Mouse (Mus musculus) brain, embryonic 14.5 days (tissue): ENCODE measurements around the gene Gadd45a. TPM values are rescaled to one million over a fixed set of nuclear protein-coding genes. Genes with fewer than 3 reads are reported as not detected.
"Not testable (repeated sequence)": the region's sequence is repeated elsewhere in the genome, so short reads cannot be mapped to it uniquely, and the experiment has no call there.

Experiments used
- DNase-seq: peaks from one replicate; pipeline ENCODE4 v3.0.0-alpha.2; 2011; ENCODE audit warnings: low read depth
- CTCF ChIP-seq: fragments of 200-500 bp; IDR thresholded peaks from 2 replicates; pipeline ENCODE4 v1.5.1; 2012; ENCODE audit warnings: inconsistent platforms, mild to moderate bottlenecking, moderate library complexity, borderline replicate concordance; ENCODE audit not compliant: insufficient read depth, insufficient read length; ENCODE audit errors: extremely low read depth
- POLR2A ChIP-seq: fragments of 200-500 bp; IDR thresholded peaks from 2 replicates; pipeline ENCODE4 v1.6.1; 2012; ENCODE audit warnings: mild to moderate bottlenecking, inconsistent platforms, borderline replicate concordance; ENCODE audit not compliant: poor library complexity, insufficient read depth, insufficient read length, severe bottlenecking; ENCODE audit errors: extremely low read depth
- polyA plus RNA-seq: library from polyadenylated mRNA; depleted of rRNA; stranded (reverse); fragments of >200 nt; gene quantifications from 2 replicates; pipeline ENCODE4 v1.2.3, GENCODE M21; 2012

Gene Gadd45a
- polyA plus RNA-seq, 1 experiment = 17.4 TPM

DNA sequence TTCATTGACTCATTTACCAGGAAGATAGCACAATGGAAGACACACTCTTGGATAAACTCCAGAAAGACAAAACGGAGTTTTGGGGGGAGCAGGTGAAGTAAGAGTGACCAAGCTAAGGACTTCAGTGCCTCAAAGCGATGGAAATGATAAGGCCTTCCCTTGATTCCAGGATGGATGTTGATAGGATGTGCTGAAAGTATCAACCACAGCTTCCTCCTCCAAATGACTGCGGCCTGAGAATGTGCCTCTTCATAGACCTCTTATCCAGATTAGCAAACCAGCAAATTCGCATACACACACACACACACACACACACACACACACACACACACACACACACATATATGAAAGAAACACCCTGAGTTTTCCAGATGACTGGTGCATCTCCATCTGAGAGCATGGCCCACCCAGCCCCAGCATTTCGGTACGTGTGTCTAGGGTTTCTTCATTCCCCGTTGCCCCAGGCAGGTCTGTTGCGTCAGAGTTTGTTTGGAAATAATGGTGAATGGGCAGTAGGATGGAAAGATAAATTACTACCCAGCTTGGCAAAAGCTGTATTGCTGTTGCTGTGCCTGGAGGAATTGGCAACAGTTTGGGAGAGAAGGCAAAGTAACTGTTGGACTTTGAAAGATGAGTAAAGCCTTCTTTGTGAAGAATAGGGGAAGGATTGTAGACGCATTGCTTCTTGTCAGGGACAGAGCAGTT, 9.7 kb downstream of the Gadd45a start:
- TF ChIP-seq POLR2A = no peak
- TF ChIP-seq CTCF = no peak
- DNase-seq = no peak

GRCm38 (mm10) chr6:67026661-67027060, 10.6 kb downstream of the Gadd45a start:
- no peak for DNase-seq
- TF ChIP-seq CTCF (no peak), POLR2A (no peak)

DNA sequence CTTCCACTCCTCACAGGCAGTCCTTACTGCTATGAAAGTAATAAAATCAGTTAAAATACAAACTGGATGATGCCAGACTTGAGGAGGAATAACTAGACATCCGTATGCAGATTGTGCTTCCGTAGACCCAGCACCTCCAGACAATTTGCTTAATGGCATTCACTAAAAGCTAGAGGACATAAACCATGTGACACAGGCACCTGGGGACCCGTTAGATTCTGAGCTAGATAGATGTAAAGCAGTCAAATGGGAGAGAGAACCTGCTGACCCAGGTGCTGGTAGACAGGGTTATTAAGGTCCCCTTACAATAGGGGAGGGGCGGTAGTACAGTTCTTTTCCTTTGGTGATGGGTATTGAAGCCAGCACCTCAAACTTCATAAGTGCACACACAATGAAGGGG, 13.5 kb downstream of the Gadd45a start:
- no peak for DNase-seq
- TF ChIP-seq CTCF (no peak), POLR2A (no peak)

GRCm38 (mm10) chr6:67021308-67021707, 15.9 kb downstream of the Gadd45a start:
- DNase-seq = no peak
- no peak for TF ChIP-seq CTCF
- TF ChIP-seq POLR2A = no peak

DNA sequence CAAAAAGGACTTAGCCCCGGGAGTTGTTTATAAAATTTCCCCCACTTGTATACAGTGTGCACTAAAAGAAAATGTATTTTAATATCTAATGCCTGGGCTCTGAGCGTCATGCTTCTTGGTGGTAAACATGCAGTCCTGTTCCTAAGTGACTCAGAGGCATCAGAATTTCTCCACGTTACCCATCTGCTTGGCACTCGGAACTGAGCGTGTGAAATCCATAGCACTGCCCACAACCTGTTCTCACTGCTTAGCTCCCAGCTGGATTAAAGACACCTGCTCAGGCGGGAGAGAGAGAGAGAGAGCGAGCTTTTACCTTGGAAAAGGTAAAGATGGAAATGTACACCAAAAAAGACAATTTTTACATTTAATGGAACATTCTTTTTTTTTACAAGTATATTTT, 18.3 kb downstream of the Gadd45a start:
- DNase-seq = not testable (repeated sequence)

DNA sequence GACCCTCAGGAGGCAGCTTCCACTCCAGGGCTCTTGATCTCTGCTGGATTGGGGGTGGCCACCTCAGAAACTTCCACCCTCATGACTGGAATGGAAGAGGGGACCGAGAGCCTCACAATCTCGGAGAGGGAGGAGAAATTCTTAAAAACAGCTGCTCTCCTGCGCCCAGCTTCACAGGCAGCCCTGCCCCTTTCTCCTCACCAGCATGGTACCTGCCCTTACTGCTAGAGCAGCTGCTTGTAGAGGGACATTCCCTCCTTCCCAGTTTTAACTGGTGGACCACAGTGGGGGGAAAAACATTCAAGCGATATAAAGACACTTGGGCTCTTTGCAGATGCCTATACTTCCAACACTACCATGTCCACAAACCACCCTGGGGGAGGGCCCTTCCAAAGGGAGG, 18.9 kb downstream of the Gadd45a start:
- TF ChIP-seq POLR2A (no peak), CTCF (no peak)
- no peak for DNase-seq

DNA sequence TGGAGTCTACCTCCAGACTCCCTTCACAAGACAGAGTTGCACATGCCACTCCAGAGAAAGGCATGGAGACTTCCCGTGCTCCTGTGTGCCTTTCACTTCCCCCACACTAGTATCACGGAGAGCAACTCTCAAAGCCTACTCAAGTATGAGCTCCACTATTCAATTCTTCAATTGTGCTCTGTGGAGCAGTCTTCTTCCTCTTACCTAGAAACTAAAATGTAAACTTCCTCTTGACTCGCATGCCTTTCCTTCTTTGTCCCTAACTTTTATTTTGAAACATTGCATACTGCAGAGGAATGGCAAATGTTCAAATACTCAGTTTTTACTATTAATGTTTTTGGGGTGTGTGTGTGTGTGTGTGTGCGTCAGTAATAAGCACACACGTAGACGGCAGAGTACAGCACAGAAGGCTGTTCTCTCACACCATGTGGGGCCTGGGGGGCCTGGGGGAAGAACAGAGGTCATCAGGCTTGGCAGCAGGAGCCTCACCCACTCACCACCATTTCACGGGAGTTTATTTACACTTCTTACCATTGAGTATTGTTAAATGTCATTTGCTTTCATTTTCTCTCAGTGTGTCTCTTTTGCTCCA, 20.6 kb downstream of the Gadd45a start:
- no peak for TF ChIP-seq POLR2A
- no peak for TF ChIP-seq CTCF
- no peak for DNase-seq

DNA sequence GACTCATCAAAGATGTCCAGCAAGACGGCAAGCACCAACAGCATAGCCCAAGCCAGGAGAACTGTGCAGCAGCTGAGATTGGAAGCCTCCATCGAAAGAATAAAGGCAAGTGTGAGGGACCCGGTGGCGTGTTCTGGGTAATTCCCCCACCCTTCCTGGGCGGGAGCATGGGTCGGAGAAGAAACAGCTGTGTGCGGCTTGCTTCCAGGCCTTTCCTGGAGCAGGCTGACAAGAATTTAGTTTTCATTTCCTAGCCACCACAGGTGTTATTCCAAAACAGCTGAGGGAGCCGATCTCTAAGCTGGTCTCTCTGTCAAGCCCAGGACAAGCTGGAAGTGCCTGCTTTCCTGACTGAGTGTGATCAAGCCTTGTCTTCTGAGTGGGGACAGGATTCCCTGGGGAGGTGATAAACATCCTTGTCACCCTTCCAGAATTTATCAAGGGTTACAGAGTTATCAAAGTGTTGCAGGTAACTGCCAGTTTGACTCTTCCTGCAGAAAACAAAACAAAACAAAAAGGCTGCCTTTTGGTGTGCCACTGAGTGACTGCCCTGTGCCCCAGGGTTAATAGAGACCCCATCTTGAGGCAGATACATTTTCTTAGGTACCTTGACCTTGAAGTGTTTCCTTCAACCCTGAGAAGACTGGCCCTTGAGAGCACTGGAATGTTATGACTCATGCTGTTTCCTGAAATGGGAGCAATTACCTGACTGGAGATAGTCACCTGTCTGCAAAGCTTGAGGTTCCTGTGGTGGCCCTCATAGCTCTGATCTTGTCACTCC, 21.3 kb downstream of the Gadd45a start:
- DNase-seq = no peak

GRCm38 (mm10) chr6:67014679-67015075, 22.6 kb downstream of the Gadd45a start:
- TF ChIP-seq POLR2A = no peak
- no peak for TF ChIP-seq CTCF

More for the DNA sequence above, 21.3 kb downstream of the Gadd45a start:
- TF ChIP-seq POLR2A (no peak), CTCF (no peak)

GRCm38 (mm10) chr6:67013949-67014678, 23.1 kb downstream of the Gadd45a start:
- no peak for DNase-seq
- TF ChIP-seq CTCF = no peak
- no peak for TF ChIP-seq POLR2A

More at GRCm38 (mm10) chr6:67014679-67015075, 22.6 kb downstream of the Gadd45a start:
- DNase-seq = no peak

DNA sequence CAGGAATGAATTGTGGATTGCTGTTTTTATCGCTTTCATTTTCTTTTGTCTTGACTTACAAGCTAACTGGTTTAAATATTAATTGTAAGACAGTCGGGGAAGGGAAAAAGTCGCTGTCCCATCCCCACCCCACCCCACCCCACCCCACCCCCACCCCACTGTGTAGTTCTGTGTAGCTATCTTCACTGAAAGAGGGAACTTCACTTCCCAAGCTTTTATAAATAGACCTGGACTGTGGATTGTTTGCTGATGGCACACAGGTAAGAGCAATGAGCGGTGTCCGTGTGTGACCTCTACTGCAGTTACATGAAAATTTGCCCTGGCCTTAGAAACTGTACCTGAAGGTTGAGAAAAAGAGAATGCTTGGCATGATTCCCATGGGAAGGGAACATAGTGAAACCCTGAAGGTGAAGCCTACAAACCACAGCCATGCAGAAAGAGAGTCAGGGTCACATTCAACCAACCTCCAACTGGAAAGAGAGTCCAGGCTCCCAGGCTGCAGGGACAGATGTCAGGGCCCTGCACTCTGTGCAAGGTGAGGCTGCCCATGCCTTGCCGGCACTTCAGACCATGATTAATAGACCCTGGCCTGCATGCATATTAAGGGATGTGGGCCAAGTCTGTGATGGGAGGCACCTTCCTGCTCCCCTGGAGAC, 23.8 kb downstream of the Gadd45a start:
- TF ChIP-seq POLR2A = no peak
- no peak for TF ChIP-seq CTCF
- no peak for DNase-seq
